Mouse (Mus musculus) adrenal gland, postnatal 0 days (tissue): ENCODE measurements around the gene Six5. TPM values are rescaled to one million over a fixed set of nuclear protein-coding genes. Genes with fewer than 3 reads are reported as not detected.

Experiments used
- microRNA-seq: library from miRNA; unstranded; fragments of <30 nt; microRNA quantifications from one replicate; pipeline ENCODE4, GENCODE M21; 2016; ENCODE audit warnings: borderline replicate concordance; ENCODE audit not compliant: insufficient number of aligned reads
- polyA plus RNA-seq: library from polyadenylated mRNA; unstranded; fragments of >200 nt; fragmentation: Nextera tagmentation; extraction: Ambion mirVana; gene quantifications from 2 replicates; pipeline ENCODE4 v1.2.1, GENCODE M21; 2015

Six5 gene
- polyA plus RNA-seq = 4.2 and 5.9 TPM in 2 replicates

DNA sequence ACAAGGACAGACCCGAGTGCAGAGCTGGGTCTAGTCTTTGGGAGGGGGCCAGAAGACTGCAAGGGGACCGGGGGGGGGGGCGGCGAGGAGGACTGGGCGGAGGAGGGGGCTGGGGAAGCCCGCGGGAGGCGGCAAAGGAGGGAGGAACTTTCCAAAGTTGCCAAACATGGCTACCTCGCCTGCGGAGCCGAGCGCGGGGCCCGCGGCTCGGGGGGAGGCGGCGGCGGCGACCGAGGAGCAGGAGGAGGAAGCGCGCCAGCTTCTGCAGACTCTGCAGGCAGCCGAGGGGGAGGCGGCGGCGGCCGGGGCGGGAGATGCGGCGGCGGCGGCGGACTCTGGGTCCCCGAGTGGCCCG lies at the start of gene Six5:
Gene Six5 (plus strand): TSS at position 124 of the 355 bp plus-strand sequence.

DNA sequence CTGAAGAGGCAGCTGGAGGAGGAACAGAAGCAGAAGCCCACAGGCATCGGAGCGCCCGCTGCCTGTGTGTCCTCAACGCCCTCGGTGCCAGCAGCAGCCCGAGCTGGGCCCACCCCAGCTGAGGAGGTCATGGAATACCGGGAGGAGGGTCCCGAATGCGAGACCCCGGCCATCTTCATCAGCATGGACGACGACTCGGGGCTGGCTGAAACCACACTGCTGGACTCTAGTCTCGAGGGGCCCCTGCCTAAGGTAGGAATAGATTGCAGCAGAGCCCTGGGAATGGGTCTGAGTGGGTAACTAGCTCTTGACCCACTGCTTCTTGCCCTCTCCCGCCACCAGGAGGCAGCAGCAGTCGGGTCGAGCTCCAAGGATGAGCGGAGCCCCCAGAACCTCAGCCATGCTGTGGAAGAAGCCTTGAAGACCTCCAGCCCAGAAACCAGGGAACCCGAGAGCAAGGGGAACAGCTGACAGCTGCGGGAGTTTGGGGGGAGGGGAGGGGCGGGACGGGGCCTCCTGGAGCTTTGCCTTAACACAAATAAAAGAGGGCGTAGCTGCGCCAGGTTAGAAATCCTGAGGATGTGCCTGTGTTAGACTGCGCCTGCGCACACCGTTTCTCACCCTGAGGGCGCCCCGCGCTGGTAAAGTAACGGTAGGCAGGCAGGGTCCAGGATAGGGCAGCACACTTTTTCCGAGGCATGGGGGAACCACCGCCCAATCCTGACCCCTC lies 40.2 kb upstream of the Six5 start, which contains the start of gene Rsph6a:
Gene Rsph6a (plus strand): TSS at position 644 of the 730 bp plus-strand sequence.

DNA sequence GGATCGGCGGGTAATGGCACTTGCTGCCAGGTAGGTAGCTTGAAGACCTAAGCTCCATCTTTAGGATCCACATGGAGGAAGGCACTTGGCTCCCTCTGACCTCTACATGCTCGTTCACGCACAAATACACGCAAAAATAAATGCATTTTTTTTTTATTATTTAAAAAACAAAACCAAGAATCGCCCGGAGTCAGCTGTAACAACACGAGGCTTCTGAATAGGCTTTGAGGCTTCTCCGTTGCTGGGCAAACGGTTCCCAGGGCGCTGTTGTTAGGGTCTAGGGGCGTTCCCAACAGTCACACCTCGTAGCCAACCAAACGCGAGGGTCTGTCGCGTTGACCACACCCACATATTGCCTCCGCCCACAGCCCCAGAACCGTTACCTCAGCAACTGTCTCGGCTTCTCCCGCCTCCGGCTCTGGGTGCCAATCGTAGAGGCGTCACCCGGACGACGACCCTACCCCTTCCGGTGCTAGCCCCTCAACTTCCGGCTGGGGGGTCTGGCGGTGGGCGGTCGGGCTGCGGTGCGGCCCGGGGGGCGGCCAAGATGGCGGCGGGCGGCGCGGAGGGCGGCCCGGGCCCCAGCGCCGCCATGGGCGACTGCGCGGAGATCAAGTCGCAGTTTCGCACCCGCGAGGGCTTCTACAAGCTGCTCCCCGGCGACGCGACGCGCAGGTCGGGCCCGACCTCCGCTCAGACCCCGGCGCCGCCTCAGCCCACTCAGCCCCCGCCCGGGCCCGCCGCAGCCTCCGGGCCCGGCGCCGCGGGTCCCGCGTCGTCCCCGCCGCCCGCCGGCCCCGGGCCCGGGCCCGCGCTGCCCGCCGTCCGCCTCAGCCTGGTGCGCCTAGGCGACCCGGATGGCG lies 18.4 kb upstream of the Six5 start, which contains the start of gene Dmwd:
Gene Dmwd (plus strand): TSS at position 505 of the 863 bp plus-strand sequence.

DNA sequence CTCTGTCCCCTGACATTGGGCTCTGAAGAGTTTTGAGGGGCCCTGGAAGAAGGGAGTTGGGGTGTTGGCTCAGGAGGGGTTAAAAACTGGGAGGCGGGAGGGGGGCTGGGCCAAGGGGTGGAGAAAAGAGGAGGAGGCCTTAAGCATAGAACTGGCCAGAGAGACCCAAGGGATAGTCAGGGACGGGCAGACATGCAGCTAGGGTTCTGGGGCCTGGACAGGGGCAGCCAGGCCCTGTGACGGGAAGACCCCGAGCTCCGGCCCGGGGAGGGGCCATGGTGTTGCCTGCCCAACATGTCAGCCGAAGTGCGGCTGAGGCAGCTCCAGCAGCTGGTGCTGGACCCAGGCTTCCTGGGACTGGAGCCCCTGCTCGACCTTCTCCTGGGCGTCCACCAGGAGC lies 10.7 kb upstream of the Six5 start, which contains the start of gene Dmpk:
Gene Dmpk (plus strand): TSS at position 149 of the 400 bp plus-strand sequence.

GRCm38 (mm10) chr7:19118028-19118771 lies 23.8 kb downstream of the Six5 start, which contains the start of gene Gm4969:
Gene Gm4969, minus strand, starts transcription at chr7:19118368.

DNA sequence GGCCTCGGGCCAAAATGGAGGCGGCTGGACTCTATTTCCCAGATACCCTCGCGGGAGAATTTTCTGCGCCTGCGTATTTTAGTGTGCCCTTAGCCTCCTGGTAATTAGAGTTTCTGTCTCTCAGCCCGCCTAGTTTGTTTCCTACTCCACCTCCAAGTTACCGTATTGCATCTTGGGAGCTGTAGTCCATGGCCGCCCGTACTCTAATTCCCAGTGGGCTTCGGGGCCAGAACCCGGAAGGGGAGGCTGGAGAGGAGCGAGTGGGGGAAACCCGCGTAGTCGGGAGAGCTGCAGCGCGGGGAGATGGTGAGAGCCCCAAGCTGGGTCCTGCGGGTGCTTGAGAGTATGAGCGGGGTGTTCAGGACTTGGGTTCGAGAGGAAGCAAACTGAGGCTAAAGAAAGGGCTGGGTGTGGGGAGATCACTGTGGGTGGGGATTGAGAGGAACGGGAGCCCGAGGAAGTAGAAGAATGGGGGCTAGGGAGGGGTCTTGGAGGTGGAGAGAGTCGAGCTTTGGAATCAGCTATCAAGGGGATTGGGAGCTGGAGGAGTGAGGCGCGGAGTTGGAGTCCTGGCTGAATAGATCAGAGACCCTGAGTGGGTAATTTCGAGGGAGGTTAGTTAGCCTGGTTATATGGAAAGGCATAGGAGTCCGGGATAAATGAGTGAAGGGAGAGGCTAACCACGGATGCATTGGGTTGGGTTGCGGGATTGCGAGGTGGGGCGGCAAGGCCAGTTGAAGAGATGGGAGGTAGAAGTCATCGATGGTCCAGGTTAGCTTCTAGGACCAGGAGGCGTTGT lies 25.4 kb downstream of the Six5 start, which contains the start of gene Fbxo46:
Gene Fbxo46 (plus strand): TSS at position 229 of the 799 bp plus-strand sequence.

Small RNAs within 50 kb of the gene (microRNA-seq; reads per million reads assigned to microRNA genes)
- gene Mir3100 = 1.1 reads per million

Other genes with a start within 250 kb of the Six5 start
- 7.2 and 13.5 TPM in 2 replicates for gene Pglyrp1, start 223.3 kb upstream of the Six5 start, polyA plus RNA-seq
- 17.2 and 17.7 TPM in 2 replicates for gene Ccdc61, start 184.2 kb upstream of the Six5 start, polyA plus RNA-seq
- gene Nova2, start 168.7 kb upstream of the Six5 start, polyA plus RNA-seq = 0.58 and 0.68 TPM in 2 replicates
- gene Nanos2, start 107.2 kb upstream of the Six5 start, polyA plus RNA-seq = 0.16 TPM in 1 of 2 replicates, not detected in the other
- gene Mypop, start 103.3 kb upstream of the Six5 start, polyA plus RNA-seq = 4.6 and 4.8 TPM in 2 replicates
- gene Irf2bp1, start 90.5 kb upstream of the Six5 start, polyA plus RNA-seq = 15.6 and 16.6 TPM in 2 replicates
- 1.1 and 2.4 TPM in 2 replicates for gene Foxa3, start 71.1 kb upstream of the Six5 start, polyA plus RNA-seq
- 14.9 and 20.6 TPM in 2 replicates for gene Sympk, start 70.2 kb upstream of the Six5 start, polyA plus RNA-seq
- not detected in 2 replicates for gene Rsph6a, start 39.9 kb upstream of the Six5 start, polyA plus RNA-seq
- 14.5 and 21.0 TPM in 2 replicates for gene Dmwd, start 18.4 kb upstream of the Six5 start, polyA plus RNA-seq
- gene Dmpk, start 10.7 kb upstream of the Six5 start, polyA plus RNA-seq = 21.6 and 28.7 TPM in 2 replicates
- 0.33 and 0.44 TPM in 2 replicates for gene Gm4969, start 23.8 kb downstream of the Six5 start, polyA plus RNA-seq
- gene Fbxo46, start 25.3 kb downstream of the Six5 start, polyA plus RNA-seq = 5.8 and 8.7 TPM in 2 replicates
- 10.3 and 16.6 TPM in 2 replicates for gene Qpctl, start 54.7 kb downstream of the Six5 start, polyA plus RNA-seq
- gene Snrpd2, start 55.1 kb downstream of the Six5 start, polyA plus RNA-seq = 109 and 149 TPM in 2 replicates
- gene Gipr, start 71.5 kb downstream of the Six5 start, polyA plus RNA-seq = 0.33 and 0.54 TPM in 2 replicates
- 5.5 and 7.8 TPM in 2 replicates for gene Eml2, start 81.8 kb downstream of the Six5 start, polyA plus RNA-seq
- 0.98 and 2.9 TPM in 2 replicates for gene Gpr4, start 117.9 kb downstream of the Six5 start, polyA plus RNA-seq
- gene Opa3, start 133.7 kb downstream of the Six5 start, polyA plus RNA-seq = 15.0 and 17.1 TPM in 2 replicates
- 43.2 and 55.1 TPM in 2 replicates for gene Vasp, start 177.2 kb downstream of the Six5 start, polyA plus RNA-seq
- gene Ppm1n, start 185.5 kb downstream of the Six5 start, polyA plus RNA-seq = 0.44 and 0.66 TPM in 2 replicates
- 24.3 and 37.8 TPM in 2 replicates for gene Rtn2, start 188.0 kb downstream of the Six5 start, polyA plus RNA-seq
- 0.12 and 0.14 TPM in 2 replicates for gene Fosb, start 215.5 kb downstream of the Six5 start, polyA plus RNA-seq